Mouse (Mus musculus) spleen, postnatal 10 days (tissue): ENCODE data around the gene Map7d2.
"Not testable (repeated sequence)": the region's sequence is repeated elsewhere in the genome, so short reads cannot be mapped to it uniquely, and the experiment has no call there.

Experiments used
- DNase-seq, 2 experiments: peaks; one replicate each; pipeline ENCODE4 v3.0.0; 2021 to 2022; ENCODE audit warnings: low spot score in 2 of 2

Map7d2 gene

GRCm38 (mm10) chrX:159414130-159414828 is at the start of gene Map7d2:
Map7d2 (plus strand) TSS chrX:159414572.
- peak in 1 of 2 experiments; percentile 12 for DNase-seq

- peak; percentile 65 to 77 for DNase-seq
Observed at GRCm38 (mm10) chrX:159371831-159372752, 42.3 kb upstream of the Map7d2 start, which contains the start of gene Eif1ax. Eif1ax (plus strand) TSS chrX:159372178.

GRCm38 (mm10) chrX:159372753-159373144 is 41.6 kb upstream of the Map7d2 start:
- DNase-seq, result no peak

GRCm38 (mm10) chrX:159387105-159387504 is 27.3 kb upstream of the Map7d2 start:
- DNase-seq, result no peak

DNA sequence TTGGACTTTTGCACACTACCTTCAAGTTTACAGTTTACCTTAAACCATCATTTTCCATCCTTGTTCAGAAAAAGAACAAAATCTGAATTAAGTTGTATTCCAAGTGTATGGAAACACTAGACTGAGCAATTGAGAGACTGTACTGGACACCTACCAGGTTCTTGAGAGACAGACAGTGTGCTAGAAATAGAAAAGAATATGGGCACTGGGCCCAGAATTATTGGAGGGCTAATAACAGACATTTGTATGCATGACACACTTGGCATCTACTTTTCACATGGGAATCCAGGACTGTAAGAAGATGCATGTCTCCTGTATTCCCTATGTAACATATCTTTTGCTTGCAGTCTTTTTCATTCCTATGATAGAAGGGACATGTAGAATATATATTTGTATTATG is 25.4 kb upstream of the Map7d2 start:
- no peak for DNase-seq

- no peak for DNase-seq
Observed at GRCm38 (mm10) chrX:159390347-159390962, 23.9 kb upstream of the Map7d2 start.

DNA sequence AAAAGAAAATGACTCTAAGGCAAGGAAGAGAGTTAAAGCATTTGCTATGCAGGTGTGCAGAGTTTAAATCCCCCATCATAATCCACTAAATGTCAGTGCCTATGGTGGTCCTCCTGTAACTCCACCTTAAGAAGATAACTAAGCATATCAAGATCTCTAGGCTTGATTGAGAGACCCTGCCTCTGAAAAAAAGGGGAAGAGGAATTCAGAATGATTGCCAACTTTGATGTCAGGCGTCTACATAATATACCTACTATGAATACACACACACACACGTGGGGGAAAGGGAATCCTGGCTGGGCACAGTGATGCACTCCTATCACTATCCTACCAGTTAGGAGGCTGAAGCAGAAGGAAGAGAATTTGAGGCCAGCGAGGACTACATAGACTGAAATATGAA is 23.1 kb upstream of the Map7d2 start:
- DNase-seq, result no peak

DNA sequence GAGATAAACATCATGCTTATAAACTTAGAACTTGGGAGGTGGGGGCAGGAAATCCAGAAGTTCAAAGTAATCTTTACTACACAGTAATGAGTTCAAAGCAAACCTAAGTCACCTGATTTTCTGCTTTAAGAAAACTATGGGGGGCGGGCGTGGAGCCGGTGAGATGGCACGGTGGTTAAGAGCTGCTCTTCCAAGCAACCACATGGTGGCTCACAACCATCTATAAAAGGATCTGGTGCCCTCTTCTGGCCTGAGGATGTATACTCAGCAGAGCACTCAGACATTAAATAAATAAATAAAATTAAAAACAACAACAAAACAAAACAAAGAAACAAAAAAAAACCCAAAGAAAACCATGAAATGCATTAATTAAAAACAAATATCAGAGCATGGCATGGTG is 5.1 kb upstream of the Map7d2 start:
- DNase-seq, result peak in 1 of 2 experiments; percentile 36

- DNase-seq, result peak in 1 of 2 experiments; percentile 11
Observed at GRCm38 (mm10) chrX:159414829-159415673, 679 bp downstream of the Map7d2 start.

GRCm38 (mm10) chrX:159430507-159430906 is 16.1 kb downstream of the Map7d2 start:
- DNase-seq, result not testable (repeated sequence)

GRCm38 (mm10) chrX:159442128-159442527 is 27.8 kb downstream of the Map7d2 start:
- DNase-seq, result peak; percentile 4 to 43

DNA sequence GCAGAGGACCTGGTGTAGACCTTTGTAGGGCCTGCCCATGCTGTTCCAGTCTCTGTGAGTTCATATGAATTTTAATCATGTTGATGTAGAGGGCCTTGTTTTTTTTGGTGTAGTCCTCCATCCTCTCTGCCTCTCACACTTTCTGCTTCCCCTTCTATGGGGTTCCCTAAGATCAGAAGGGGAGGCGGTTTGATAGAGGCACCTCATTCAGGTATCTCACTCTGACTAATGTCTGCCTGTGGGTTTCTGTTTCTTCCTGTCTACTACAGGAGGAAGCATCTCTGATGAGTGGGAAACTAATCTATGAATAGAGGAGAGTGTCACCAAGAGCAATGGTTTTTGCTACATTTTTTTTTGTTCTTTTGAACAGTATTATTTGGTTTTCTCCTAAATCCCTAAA is 32.8 kb downstream of the Map7d2 start:
- no peak for DNase-seq

DNA sequence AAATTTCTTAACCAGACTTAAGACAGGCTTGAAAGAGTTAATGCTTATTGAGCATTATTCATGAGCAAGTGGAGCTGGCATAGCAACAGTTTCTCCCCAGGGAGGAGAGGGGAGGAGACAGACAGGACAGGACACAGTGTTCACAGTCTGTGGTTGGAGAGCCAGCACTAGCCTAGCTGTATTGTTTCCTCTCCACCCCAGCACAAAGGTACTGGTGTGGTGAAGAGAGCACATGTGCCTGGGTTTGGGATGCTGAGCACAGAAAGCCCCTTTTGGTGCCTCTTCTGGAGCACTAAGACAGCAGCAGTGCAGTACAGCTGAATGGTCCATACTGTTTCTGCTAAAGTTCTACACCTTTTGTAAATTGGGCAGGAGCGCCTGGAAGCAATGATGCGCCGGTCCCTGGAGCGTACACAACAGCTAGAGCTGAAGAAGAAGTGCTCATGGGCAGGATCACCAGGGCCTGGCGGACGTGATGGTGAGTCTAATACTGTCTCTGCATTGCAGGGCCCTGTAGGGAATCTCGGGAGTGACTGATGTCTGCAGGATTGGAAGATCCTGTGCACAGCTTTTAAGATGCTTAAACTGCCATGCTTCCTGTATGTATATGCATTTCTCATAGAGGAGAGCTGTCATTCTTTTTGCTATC is 44.8 kb downstream of the Map7d2 start:
- DNase-seq, result no peak

DNA sequence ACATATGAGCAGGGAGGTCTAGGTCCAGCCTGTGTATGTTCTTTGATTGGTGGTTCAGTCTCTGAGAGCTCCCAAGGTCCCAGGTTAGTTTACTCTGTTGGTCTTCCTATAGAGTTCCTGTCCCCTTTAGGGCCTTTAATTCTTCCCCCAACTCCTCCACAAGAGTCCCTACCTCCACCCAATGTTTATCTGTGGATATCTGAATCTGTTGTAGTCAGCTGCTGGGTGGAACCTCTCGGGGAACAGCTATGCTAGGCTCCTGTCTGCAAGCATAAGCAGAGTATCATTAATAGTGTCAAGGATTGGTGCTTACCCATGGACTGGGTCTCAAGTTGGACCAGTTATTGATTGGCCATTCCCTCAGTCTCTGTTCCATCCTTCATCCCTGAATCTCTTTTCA is 60.4 kb downstream of the Map7d2 start:
- DNase-seq, result no peak

- DNase-seq, result not testable (repeated sequence)
Observed at GRCm38 (mm10) chrX:159478243-159478940, 64.0 kb downstream of the Map7d2 start.

- DNase-seq, result no peak
Observed at GRCm38 (mm10) chrX:159484247-159484646, 69.9 kb downstream of the Map7d2 start.

DNA sequence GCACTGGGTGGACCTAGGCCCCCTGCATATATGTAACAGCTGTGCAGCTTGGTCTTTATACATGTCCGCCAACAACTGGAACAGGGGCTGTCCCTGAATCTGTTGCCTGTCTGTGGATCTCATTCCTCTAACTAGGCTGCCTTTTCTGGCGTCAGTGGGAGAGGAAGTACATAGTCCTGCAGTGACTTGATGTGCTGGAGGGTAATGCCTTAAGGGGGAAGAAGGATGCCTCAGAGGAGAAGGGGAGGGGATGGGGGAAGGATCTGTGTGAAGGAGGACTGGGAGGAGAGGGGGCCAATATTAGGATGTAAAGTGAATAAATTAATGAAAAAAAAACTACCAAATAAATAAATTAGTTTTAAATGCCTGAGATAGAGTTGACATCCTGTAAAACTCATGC is 88.8 kb downstream of the Map7d2 start:
- DNase-seq, result no peak

DNA sequence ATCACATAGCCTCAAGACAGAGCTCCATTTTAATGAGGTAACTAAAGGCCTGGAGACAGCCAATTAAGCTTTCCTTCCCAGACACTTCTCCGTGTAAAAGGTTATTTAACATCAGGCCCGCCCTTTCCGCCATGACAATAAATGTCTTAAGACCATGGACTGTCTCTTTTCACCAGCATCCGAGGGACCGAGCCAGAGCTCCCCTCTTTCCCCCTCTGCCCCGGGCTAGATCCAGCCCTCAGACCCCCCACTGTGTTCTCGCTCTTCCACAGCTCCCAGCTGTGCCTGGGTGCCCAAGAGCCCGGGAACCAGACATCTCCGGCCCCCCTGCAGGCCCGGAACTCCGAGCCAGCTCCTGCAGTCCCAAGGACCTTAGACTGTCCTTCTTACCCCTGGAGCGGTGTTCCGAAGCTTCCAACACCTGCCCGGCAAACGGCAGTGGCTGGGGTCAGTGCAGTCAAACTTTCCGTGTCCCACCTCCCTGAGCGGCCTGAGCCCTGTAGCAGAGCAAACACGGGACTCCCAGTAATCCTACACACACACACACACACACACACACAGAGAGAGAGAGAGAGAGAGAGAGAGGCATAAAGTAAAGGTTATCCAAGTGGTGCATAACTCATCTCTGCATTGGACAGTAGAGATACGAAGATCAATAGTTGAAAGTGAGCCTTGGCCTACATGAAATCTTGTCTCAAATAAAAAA is 94.1 kb downstream of the Map7d2 start:
- no peak for DNase-seq

DNA sequence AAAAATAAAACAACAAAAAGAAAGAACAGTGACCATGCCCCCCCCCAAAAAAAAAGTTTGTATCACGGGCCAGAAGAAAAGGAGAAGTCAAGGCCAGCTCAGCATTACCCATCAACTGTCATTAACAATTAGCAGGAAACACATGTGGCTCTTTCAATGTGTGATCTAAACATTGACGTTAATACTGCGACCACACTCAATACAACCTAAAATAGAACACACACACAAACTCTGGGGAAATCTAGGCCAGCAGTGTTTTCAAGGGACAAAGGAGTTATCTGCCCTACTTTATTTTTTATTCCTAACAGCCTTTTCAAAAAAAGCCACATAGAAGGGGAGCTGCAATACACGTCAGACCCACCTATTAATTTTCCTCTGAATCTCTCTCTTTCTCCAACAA is 94.7 kb downstream of the Map7d2 start:
- no peak for DNase-seq
